Mouse (Mus musculus) adrenal gland, adult 2 months (tissue): ENCODE results near the gene Lin7b. TPM values are rescaled to one million over a fixed set of nuclear protein-coding genes. Genes with fewer than 3 reads are reported as not detected.
"Not testable (repeated sequence)": the region's sequence is repeated elsewhere in the genome, so short reads cannot be mapped to it uniquely, and the experiment has no call there.

Source experiments
- DNase-seq: peaks from one replicate; pipeline ENCODE4 v3.0.0; 2021
- long read RNA-seq: library from polyadenylated mRNA; stranded (forward); transcript quantifications from one replicate; pipeline ENCODE4 v2.0.0, GENCODE M21; 2021
- polyA plus RNA-seq: library from polyadenylated mRNA; depleted of rRNA; stranded (reverse); fragments of >200 nt; gene quantifications from 2 replicates; pipeline ENCODE4 v1.2.3, GENCODE M21; 2012; rRNA removed
- total RNA-seq, 2 experiments: library from RNA; stranded (reverse); gene quantifications; 2 replicates each; pipeline ENCODE4 v1.2.3; 2021

Lin7b gene
- total RNA-seq (1 to 10 TPM; 2.4 to 3.8 TPM), polyA plus RNA-seq (5.7 and 10.3 TPM in 2 replicates)
- long read RNA-seq, partial matches to known transcripts: 1 of 5 reads
- long read RNA-seq, other reads (novel, unspliced or antisense): 2 of 5 reads

DNA sequence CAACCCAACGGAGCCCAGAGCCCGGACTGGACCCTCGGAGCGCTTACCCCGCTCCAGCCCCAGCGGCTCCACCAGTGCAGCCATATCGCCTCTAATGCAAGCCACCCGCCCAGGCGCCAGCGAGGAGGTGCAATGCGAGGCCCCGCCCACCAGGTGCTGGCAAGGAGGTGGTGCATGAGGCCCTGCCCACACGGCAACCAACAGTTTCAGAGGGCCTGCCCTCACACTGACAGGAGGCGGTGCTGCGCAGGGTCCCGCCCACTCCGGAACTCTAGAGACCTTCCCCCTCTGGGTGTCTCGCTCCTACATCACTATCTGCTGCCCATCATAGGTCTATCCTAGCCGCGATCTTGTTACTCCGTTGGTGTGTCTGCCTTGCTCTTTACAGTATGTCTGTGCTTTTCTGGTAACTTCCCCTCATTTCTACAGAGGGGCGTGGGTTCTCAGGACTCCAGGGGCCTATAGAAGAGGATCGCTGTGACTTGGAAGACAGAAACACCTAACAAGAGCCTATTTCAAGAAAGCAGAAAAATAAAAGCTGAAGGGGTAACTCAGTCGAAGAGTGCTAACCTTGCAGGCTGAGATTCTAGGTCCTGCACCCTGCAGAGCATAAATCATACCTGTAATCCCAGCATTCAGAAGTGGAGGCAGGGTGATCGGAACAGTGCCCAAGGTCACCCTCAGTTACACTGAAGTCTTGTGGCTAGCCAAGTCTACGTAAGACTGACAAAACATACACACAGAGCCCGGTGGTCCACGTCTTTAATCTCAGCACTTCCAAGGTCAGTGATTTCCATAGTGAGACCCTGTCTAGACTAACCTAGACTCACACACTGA is at the start of gene Lin7b:
Gene Lin7b, minus strand, starts transcription at position 109 of the 837 bp plus-strand sequence.
- DNase-seq: peak; percentile 93

DNA sequence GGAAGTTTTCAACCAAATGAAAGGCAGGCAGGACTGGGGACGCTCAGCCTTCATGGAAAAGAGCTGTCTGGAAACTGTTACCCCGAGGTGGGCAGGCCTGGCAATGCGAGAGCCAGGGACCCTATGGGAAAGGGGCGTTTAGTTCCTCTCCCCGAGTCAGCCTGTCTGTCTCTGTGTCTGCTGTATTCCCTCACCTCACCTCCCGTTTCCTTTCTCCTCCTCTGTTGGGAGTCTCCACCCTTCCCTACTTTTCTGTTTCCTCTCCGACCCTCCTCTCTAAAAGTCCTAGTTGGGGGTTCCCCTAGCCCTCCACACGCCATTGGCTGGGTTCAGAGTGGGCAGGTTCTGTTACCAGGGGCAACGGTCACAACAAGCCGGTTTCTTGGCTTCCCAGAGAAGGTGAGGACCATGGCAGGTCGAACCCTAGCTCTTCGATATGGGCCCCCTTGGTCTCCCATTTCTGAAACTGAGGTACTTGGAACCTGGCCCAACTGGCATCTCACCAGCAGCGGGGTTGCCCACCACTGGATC is 47.6 kb upstream of the Lin7b start:
- no peak for DNase-seq

- DNase-seq: no peak
Observed at GRCm38 (mm10) chr7:45415636-45416035, 45.3 kb upstream of the Lin7b start.

GRCm38 (mm10) chr7:45414740-45415224 is 44.4 kb upstream of the Lin7b start:
- no peak for DNase-seq

DNA sequence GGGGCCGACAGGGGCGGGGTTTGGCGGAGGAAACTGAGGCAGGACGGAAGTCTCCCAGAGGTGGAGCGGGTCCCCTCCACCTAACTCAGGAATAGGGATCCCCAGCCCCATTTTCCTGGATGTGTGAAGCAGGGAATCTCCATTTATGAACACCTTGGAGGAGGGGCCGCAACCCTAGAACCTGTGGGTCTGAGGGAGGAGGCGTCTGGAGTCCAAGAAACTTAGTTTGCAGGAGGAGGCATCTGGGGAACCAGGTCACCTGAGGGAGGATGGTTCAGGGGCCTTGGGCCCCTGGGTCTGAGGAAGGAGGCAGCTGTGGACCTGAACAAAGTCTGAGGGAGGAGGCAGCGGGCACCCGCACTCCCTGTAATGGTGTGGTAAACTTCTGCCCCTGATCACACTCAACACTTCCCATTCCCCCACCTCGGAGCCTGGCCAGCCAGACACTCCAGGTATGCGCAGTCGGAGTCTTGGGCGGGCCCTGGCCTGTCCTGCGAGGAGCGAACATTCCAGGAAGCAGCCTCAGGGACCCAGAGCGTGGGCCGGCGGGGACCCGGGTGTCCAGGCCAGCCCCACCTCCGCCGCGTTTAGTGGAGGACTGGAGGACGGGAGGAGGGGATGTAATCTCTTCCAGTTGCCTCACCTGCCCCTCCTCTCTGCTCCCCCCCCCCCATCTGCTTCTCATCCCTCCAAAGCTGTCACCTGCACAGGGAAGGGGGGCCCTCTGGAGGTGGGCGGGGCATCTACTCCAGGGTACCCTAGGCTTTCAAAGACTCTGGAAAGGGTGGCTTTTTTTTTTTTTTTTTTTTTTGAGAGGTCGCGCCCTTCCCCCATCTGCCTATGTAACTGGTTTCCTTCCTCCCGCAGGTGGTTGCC is 43.7 kb upstream of the Lin7b start:
- DNase-seq: no peak

- DNase-seq: peak; percentile 32
Observed at GRCm38 (mm10) chr7:45413113-45413863, 42.9 kb upstream of the Lin7b start, which contains the start of gene Ntf5. Gene Ntf5 (plus strand): TSS chr7:45413695.

DNA sequence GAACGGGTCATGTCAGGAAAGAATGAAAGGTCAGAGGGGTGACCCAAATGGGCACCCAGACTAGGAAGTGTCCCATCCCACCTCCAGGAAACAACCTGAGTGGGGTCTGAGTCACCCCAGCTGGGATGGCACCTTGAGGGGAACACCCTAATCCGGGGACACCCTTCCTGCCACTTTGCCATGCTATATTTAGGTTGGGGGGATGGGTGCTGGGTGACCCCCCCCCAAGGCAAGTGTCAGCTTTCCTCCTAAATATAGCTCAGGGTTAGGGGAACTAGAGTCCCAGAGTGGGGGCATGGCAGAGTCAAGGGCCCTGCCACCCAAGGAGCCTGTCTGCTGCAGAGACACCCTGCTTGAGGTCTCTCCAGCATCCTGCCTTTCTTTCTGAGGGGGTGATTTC is 42.0 kb upstream of the Lin7b start:
- no peak for DNase-seq

GRCm38 (mm10) chr7:45409497-45410163 is 39.2 kb upstream of the Lin7b start:
- no peak for DNase-seq

- no peak for DNase-seq
Observed at GRCm38 (mm10) chr7:45408949-45409348, 38.6 kb upstream of the Lin7b start.

GRCm38 (mm10) chr7:45408351-45408750 is 38.0 kb upstream of the Lin7b start:
- DNase-seq: no peak

DNA sequence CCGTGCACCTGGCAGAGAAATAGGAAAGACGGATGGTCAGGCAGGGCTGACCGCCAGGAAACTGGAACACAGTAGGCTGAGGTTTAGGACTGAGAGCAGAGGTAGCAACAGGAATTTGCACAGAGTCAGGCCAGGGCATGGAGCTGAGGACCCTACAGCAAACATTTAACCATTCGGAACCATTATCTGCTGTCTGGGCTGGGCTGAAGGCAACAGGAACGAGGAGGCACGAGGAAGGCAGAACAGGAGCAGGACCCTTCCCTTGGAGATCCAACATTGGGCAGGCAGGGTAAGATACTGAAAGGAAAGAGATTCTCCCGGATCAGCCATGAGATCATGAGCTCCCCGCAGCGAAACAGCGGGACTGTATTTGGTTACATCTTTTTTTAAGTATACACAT is 37.5 kb upstream of the Lin7b start:
- DNase-seq: no peak

GRCm38 (mm10) chr7:45406157-45407156 is 36.1 kb upstream of the Lin7b start:
- peak; percentile 45 for DNase-seq

GRCm38 (mm10) chr7:45405091-45406075 is 35.0 kb upstream of the Lin7b start, which contains the start of gene Kcna7:
Gene Kcna7 (plus strand): TSS chr7:45405653.
- peak; percentile 83 for DNase-seq

GRCm38 (mm10) chr7:45403532-45404261 is 33.3 kb upstream of the Lin7b start:
- DNase-seq: peak; percentile 60

- DNase-seq: no peak
Observed at GRCm38 (mm10) chr7:45401521-45402085, 31.2 kb upstream of the Lin7b start.

GRCm38 (mm10) chr7:45396787-45397186 is 26.4 kb upstream of the Lin7b start:
- DNase-seq: no peak

DNA sequence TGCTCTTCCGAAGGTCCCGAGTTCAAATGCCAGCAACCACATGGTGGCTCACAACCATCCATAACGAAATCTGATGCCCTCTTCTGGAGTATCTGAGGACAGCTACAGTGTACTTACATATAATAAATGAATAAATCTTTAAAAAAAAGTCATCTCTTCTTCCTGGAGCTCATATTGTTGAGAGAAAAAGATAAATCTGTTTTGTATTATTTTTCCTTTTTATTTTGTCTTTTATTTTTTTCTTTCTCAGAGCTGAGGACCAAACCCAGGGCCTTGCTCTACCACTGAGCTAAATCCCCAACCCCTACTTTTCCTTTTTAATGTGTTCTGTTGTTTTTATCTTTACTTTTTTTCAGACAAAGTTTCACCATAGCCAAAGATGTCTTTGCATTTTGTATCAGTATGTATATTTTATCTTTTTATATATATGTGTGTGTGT is 26.0 kb upstream of the Lin7b start:
- not testable (repeated sequence) for DNase-seq
